Mouse (Mus musculus) liver, postnatal 0 days (tissue): Measurements from ENCODE around the gene Slc15a2. TPM values are rescaled to one million over a fixed set of nuclear protein-coding genes. Genes with fewer than 3 reads are reported as not detected.
A peak's percentile ranks its signal among the peaks of the same experiment; 100 is the strongest.

ENCODE experiments used
- ATAC-seq: fragments of 200-750 bp; cut with Nextera tagmentation; 2 replicates; pipeline ENCODE4 v1.8.0; 2017; ENCODE audit warnings: mild to moderate bottlenecking, moderate library complexity
- DNase-seq: peaks from one replicate; pipeline ENCODE4 v3.0.0-alpha.2; 2016
- H3K27ac ChIP-seq: fragments of 300-500 bp; sonication (generic); 2 replicates; pipeline ENCODE4 v1.5.1; 2014; ENCODE audit warnings: antibody characterized with exemption, moderate library complexity, mild to moderate bottlenecking, low read depth
- H3K27me3 ChIP-seq: fragments of 300-500 bp; sonication (generic); 2 replicates; pipeline ENCODE4 v1.6.1; 2014; ENCODE audit warnings: low read length, control low read depth, mixed read lengths; ENCODE audit not compliant: insufficient read depth
- H3K36me3 ChIP-seq: fragments of 300-500 bp; sonication (generic); replicated peaks from 2 replicates; pipeline ENCODE4 v1.6.1; 2014; ENCODE audit warnings: mild to moderate bottlenecking, control low read depth, low read length, moderate library complexity, mixed read lengths; ENCODE audit not compliant: insufficient read depth
- H3K4me1 ChIP-seq: fragments of 300-500 bp; sonication (generic); 2 replicates; pipeline ENCODE4 v1.6.1; 2014; ENCODE audit warnings: antibody characterized with exemption, mild to moderate bottlenecking, control low read depth; ENCODE audit not compliant: insufficient read depth
- H3K4me2 ChIP-seq: fragments of 300-500 bp; sonication (generic); 2 replicates; pipeline ENCODE4 v1.6.1; 2014; ENCODE audit warnings: low read depth, mild to moderate bottlenecking, low read length, moderate library complexity, mixed read lengths
- H3K4me3 ChIP-seq: fragments of 300-500 bp; sonication (generic); 2 replicates; pipeline ENCODE4 v1.5.1; 2014; ENCODE audit warnings: low read depth, low read length
- H3K9ac ChIP-seq: fragments of 300-500 bp; sonication (generic); replicated peaks from 2 replicates; pipeline ENCODE4 v1.6.1; 2014; ENCODE audit warnings: mild to moderate bottlenecking, moderate library complexity
- H3K9me3 ChIP-seq: fragments of 300-500 bp; sonication (generic); 2 replicates; pipeline ENCODE4 v1.6.1; 2016; ENCODE audit warnings: mild to moderate bottlenecking, control low read depth, low read length, mixed read lengths
- CTCF ChIP-seq: sonication (generic); IDR thresholded peaks from 2 replicates; pipeline ENCODE4 v1.5.1; 2016; ENCODE audit warnings: antibody characterized with exemption, low read depth
- EP300 ChIP-seq: IDR thresholded peaks from 2 replicates; pipeline ENCODE4 v1.6.1; 2016; ENCODE audit warnings: antibody characterized with exemption, low read depth, mild to moderate bottlenecking
- WGBS: fragments of 180-500 bp; shearing (Covaris S2); extraction: QIAGEN DNeasy Blood & Tissue Kit; methylation state at CpG from one replicate; pipeline ENCODE4 v1.1.7; 2014; ENCODE audit not compliant: insufficient replicate concordance; 5-methylcytosine and 5-hydroxymethylcytosine counted together
- polyA plus RNA-seq: library from polyadenylated mRNA; unstranded; fragments of >200 nt; fragmentation: Nextera tagmentation; extraction: Ambion mirVana; gene quantifications from 2 replicates; pipeline ENCODE4 v1.2.1, GENCODE M21; 2015

Gene Slc15a2
- polyA plus RNA-seq, 1 experiment from 2014 or later, result 1.8 TPM

DNA sequence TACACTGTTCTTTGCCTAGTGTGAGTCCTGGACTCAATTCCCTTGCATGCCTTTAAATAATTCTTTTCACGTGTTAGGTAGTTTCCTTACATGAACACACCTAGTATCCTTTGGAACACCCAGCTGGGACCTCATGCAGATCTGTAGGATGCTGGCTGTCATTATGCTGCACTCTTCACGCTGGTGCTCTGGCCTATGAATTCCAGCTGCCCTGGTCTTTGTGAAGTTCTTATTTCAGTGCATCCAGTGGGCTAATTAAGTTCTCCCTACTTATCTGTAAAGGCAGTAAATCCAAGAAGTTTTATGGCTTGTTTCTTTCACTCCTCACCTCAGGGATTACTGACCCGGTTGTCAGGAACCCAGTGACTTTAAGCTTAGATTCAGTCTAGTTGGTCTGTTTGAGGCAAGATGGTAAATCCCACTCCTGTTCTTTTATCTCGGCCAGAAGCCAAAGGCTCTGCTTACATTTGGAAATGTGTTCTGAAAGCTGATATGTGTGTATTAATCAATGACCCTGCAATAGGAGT is 45.3 kb downstream of the Slc15a2 start:
- Histone ChIP-seq H3K27me3 (no peaks in the 10 kb centered on the region), H3K4me1 (no peaks in the 10 kb centered on the region), H3K36me3 (no peaks in the 10 kb centered on the region), H3K9me3 (no peaks in the 10 kb centered on the region), H3K27ac (no peak overlapping the region), H3K9ac (no peak overlapping the region), H3K4me3 (no peak overlapping the region), H3K4me2 (no peak overlapping the region)
- DNase-seq, result no peak
- no peak for ATAC-seq
- TF ChIP-seq EP300 (no peak), CTCF (no peak)
- 50% methylated on average over 4 of the region's 4 CpGs for WGBS

DNA sequence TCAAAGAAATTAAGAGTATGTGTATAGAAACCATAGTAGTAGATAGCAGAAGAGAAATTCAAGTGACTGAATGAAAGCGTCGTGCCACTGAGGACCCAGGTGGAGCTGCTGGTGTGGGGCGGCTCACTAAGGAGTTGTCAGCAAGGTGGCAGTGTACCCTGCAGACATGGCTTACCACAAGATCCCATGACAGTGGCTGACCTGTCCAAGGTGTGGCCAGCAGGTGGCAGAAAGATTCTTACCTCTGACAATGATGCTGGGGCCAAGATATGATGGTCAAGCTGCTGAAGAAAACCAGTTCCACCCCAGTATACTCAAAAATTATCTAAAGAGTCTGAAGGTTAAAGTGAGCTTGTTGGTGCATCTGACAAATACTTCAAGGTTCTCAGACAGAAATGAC is 49.3 kb downstream of the Slc15a2 start:
- no peaks in the 10 kb centered on the region for H3K4me1 ChIP-seq
- no peaks in the 10 kb centered on the region for H3K27me3 ChIP-seq
- no peak overlapping the region for H3K4me2 ChIP-seq
- no peak overlapping the region for H3K27ac ChIP-seq
- ATAC-seq (no peak), DNase-seq (no peak)
- TF ChIP-seq EP300 (no peak), CTCF (peak; percentile 37)
- H3K36me3 ChIP-seq, result no peaks in the 10 kb centered on the region
- whole genome bisulfite sequencing, result 77% methylated on average over 3 of the region's 3 CpGs
- no peaks in the 10 kb centered on the region for H3K9me3 ChIP-seq
- no peak overlapping the region for H3K4me3 ChIP-seq
- no peak overlapping the region for H3K9ac ChIP-seq

DNA sequence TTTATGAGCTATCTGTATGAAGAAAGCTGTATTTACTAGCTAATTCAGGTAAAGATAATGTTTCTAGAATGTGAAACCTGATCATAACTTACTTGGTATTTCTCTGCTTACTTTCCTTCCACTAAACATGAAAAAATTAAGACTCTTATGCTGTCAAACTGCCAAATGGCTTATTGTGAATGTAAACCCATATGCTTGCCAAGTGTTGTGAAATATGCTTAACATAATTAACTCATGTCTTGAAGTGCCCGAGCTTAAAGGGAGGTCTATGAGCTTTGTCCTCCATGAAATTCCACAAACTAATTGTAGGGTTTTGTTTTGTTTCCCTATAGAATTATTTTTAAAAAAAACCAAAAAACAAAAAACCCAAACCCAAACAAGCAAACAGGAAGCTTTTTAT is 50.9 kb downstream of the Slc15a2 start:
- no peaks in the 10 kb centered on the region for H3K36me3 ChIP-seq
- H3K27me3 ChIP-seq, result no peaks in the 10 kb centered on the region
- H3K9ac ChIP-seq, result no peak overlapping the region
- no peaks in the 10 kb centered on the region for H3K4me1 ChIP-seq
- no peak for DNase-seq
- H3K27ac ChIP-seq, result no peak overlapping the region
- no peaks in the 10 kb centered on the region for H3K9me3 ChIP-seq
- TF ChIP-seq CTCF, result no peak
- no peak for TF ChIP-seq EP300
- H3K4me3 ChIP-seq, result no peak overlapping the region
- no peak overlapping the region for H3K4me2 ChIP-seq
- 58% methylated on average over 1 of the region's 1 CpGs for WGBS
- no peak for ATAC-seq

DNA sequence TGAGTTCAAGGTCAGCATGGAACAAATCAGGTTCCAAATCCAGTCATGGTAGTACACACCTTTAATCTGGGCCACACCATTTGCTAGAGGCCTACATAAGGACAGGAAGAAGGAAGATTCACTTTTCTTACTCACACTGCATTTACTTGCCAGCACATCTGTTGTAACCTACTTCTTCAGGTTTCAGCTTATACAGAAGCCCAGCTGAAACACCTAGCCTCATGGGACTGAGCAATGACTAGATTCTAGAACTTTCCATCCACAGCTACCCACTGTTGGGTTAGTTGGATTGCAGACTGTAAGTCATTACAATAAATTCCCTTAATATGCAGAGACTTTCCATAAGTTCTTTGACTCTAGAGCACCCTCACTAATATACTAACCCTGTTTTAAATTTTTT is 52.2 kb downstream of the Slc15a2 start:
- no peak for TF ChIP-seq CTCF
- no peak for TF ChIP-seq EP300
- Histone ChIP-seq H3K27me3 (no peaks in the 10 kb centered on the region), H3K9ac (no peak overlapping the region), H3K4me2 (no peak overlapping the region), H3K27ac (no peak overlapping the region), H3K4me1 (no peaks in the 10 kb centered on the region), H3K9me3 (no peaks in the 10 kb centered on the region), H3K36me3 (no peaks in the 10 kb centered on the region), H3K4me3 (no peak overlapping the region)
- DNase-seq (no peak), ATAC-seq (no peak)

- Histone ChIP-seq H3K4me3 (no peak overlapping the region), H3K9ac (no peak overlapping the region), H3K4me1 (no peaks in the 10 kb centered on the region), H3K27me3 (no peaks in the 10 kb centered on the region), H3K4me2 (no peak overlapping the region), H3K27ac (no peak overlapping the region), H3K36me3 (no peaks in the 10 kb centered on the region), H3K9me3 (no peaks in the 10 kb centered on the region)
- DNase-seq, result no peak
- no peak for ATAC-seq
- 67% methylated on average over 2 of the region's 2 CpGs for WGBS
- TF ChIP-seq EP300 (no peak), CTCF (no peak)
These were observed 55.8 kb downstream of the Slc15a2 start for GRCm38 (mm10) chr16:36728959-36729358.

GRCm38 (mm10) chr16:36723880-36724443 is 60.8 kb downstream of the Slc15a2 start:
- Histone ChIP-seq H3K9me3 (no peaks in the 10 kb centered on the region), H3K4me2 (no peak overlapping the region), H3K36me3 (no peaks in the 10 kb centered on the region), H3K4me1 (no peaks in the 10 kb centered on the region), H3K27me3 (no peaks in the 10 kb centered on the region), H3K27ac (no peak overlapping the region), H3K4me3 (no peak overlapping the region), H3K9ac (no peak overlapping the region)
- TF ChIP-seq EP300, result no peak
- TF ChIP-seq CTCF, result peak; percentile 49
- no peak for DNase-seq
- 27% methylated on average over 3 of the region's 3 CpGs for WGBS
- ATAC-seq, result no peak

GRCm38 (mm10) chr16:36722739-36723138 is 62.0 kb downstream of the Slc15a2 start:
- ATAC-seq (no peak), DNase-seq (no peak)
- Histone ChIP-seq H3K27me3 (no peaks in the 10 kb centered on the region), H3K4me3 (no peak overlapping the region), H3K4me1 (no peaks in the 10 kb centered on the region), H3K27ac (no peak overlapping the region), H3K4me2 (no peak overlapping the region), H3K36me3 (no peaks in the 10 kb centered on the region), H3K9ac (no peak overlapping the region), H3K9me3 (no peaks in the 10 kb centered on the region)
- WGBS, result 43% methylated on average over 4 of the region's 4 CpGs
- TF ChIP-seq CTCF, result no peak
- no peak for TF ChIP-seq EP300
